Mouse (Mus musculus) thymus, postnatal 0 days (tissue): ENCODE data around the gene Frmpd4. TPM values are rescaled to one million over a fixed set of nuclear protein-coding genes. Genes with fewer than 3 reads are reported as not detected.
A peak's percentile ranks its signal among the peaks of the same experiment; 100 is the strongest.

Source experiments
- DNase-seq: peaks from one replicate; pipeline ENCODE4 v3.0.0-alpha.2; 2015; ENCODE audit warnings: low spot score
- polyA plus RNA-seq: library from polyadenylated mRNA; unstranded; fragments of >200 nt; fragmentation: Nextera tagmentation; extraction: Ambion mirVana; gene quantifications from 2 replicates; pipeline ENCODE4 v1.2.1, GENCODE M21; 2015

Frmpd4 gene
- polyA plus RNA-seq, 1 experiment from 2014 or later = 0.01 TPM

DNA sequence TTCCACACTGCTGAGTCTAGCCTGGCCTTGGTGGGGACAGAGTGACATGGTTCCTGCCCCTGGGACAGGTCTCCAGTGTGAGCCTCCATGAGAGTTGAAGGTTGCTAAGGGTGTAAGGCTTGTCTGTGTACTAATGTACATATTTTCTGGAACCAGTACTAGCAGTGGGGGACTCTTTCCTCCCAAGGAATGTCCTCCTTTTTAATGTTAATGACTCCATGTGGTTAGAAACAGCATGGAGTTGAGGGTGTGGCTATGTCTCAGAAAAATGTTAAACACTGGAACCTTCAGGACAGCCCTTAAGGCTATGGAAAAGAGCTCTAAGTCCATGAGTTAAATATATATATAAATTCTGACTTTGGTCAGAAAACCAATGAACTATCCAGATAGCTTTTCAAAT is 436.0 kb downstream of the Frmpd4 start:
- no peak for DNase-seq

DNA sequence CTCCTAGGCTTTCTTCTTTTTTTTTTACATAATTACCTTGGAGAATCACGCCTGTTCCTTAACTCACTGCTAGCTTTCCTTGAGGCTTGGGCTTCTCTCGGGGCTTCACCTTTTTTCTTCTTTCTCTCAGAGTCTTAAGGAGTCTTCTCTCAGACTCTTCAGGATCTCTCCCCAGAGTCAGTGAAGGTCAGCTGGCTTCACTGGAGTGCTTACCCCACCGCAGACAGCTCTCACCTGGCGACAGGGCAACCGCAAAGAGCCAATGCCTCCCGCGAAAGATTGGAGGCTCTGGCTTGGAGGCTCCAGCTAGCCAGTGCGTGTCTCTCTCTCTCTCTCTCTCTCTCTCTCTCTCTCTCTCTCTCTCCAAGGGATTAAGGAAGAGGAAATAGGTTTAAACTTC is 453.0 kb downstream of the Frmpd4 start:
- no peak for DNase-seq

DNA sequence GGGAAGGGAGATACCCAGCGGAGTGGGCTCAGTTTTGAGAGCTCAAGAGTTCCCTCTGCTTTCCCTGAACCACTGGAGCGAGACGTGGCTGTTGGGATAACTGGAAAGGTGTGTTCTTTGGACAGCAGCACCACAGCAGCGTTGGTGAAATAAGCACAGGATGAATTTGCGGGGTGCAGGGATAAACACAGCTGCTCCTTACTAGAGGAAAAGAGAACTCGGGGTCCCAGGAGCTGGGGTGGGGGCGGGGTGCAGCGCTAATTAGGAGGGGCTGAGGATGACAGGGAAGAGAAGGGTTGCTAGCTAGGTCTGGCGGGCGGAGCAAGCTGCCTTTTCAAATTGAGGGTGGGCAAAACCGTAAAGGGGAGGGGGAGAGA is 453.5 kb downstream of the Frmpd4 start:
- DNase-seq = no peak

DNA sequence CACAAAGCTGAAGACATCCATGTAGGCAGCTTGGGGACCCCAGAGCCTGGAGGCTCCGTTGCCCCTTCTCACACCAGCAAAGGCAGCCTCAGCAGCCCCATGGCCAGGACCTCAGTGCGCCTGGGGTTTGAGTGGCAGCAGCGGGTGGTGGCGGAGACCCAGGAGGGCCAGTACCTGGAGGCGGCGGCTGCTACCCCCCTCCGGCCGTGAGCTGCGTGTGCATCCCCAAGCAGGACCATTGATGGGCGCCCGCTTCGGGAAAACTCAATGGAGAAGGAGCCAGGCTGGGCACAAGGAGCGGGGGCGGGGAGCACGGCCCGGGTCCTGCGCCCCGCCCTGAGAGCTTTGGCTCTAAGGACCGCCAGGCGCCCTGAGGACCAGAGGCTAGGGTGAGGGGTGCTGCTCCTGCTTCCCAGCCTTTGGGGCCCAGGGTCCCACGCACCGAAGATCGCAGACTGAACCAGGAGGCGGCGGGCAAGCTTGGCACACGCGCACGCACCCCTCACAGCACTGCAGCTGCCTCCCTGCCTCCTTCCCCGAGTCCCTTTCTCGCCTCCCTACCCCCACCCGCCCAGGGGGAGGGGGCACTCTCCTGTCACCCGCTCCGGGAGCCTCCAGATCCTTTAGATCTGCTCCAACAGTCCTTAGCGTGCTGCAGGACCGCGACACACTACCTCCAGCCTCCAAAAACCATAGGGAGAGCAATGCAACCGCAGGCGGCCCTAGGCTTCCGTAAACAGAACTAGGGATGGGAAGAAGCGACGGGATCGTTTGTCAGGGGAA is 454.0 kb downstream of the Frmpd4 start:
- no peak for DNase-seq

DNA sequence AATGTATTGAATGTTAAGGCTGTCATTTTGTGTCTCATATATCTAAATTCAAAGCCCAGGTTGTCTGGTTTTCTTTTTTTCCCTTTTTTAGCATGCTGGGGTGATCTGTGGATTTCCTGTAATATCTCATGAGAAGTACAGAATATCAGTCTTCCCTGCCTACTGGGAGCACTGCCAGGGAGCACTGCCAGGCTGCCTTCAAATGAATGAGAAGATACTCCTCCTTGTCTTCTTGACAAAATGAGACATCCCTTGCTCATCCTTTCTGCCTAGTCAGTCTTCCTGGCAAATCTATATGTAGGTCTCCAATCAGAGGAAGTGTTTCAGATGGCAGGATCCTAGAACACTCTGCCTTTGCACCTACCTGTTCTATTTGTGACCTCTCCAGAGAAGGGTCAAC is 535.4 kb downstream of the Frmpd4 start:
- no peak for DNase-seq

DNA sequence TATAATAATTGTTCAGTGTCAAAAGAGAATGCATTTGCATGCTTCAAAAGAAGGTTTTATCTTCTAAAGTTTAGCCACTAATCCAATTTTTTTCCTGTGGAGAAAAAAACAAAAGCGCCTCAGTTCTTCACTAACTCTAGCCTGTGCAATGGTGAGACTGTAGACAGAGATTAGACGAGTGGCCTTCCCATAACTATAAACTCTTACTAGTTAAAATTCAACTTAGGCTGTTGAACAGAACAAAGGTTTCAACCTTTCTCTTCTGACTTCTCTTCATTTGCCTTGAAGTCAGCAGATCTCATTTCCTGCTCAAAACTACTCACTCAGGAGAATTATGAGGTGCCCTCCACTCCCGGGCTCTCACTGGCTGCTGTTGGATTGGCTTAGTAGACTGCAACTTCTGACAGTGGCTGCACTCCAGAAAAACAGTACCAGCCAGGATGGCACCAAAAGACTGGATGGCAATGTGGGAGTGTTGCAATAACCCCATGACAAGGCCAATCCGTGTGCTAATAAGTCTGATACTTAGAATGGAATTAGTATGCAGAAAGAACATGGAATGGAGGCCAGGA is 556.4 kb downstream of the Frmpd4 start:
- no peak for DNase-seq

DNA sequence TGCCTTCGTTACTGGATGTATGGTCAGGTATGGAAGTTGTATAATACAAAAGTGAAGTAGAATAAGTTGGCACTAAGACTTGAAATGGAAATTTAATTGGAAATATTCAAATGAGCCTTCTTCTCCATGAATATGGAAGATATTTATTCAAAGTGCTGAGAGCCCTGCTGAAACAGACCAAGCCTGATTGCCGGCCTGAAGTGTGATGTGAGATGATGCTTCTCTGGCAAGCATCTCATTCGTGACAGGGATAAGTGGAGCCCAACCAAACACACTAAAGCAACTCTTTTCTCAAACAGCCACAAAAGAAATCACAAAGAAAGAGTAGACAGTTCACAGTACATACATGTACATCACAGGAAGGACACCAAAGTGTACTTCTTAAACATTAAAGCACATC is 559.2 kb downstream of the Frmpd4 start:
- no peak for DNase-seq

DNA sequence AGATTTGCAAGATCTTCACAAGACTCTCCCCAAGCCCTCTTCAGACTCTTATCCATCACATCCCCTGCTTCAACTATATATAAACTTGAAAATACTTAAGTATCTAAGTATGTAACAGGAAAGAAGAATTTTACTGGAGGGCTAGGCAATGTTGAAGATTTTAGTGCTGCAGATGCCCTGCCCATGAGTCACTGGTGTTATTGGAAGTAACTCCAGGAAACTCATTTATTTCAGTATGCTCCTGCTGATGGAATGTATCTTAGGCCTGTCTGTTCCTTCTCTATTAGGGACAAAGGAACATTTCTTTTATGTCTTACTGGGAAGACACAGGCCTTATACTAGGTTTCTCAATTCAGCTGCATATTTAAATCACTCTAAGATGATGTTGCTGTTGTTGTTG is 592.2 kb downstream of the Frmpd4 start:
- DNase-seq = no peak

DNA sequence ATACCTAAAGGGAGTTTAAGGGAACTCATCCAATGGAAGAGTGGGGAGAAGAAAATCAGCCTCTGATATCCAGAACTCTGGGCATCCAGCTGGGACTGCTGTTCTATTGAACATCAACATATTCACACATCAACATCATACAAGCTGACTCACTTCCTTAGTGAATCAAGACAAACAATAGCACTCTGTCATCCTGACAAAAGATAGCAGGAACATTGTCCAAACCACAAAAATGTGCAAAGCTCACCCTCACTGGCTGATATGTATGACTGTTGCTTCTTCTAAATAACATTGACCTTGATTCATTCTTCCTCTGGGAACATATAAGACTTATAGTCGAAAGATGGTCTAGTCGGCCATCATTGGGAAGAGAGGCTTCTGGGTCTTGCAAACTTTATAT is 625.8 kb downstream of the Frmpd4 start:
- DNase-seq = no peak

DNA sequence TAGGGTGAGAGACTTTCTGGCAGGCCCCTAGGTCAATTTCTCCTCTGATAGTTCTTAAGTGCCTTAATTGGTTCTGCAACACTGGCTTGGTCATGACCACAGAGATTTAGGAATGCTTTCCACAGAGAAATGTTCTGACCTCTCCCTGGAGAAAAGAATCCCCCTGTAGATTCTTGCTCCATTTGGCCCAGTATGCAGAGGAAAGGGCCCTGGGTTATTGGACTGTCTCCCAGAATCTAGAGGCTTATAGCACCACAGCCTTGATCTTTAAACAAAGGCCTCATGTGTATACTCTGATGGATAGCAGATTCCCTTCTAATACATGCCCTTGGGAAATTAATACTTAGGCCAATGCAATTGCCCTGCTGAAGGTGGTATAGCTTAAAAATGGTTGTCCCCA is 667.5 kb downstream of the Frmpd4 start:
- DNase-seq = no peak

DNA sequence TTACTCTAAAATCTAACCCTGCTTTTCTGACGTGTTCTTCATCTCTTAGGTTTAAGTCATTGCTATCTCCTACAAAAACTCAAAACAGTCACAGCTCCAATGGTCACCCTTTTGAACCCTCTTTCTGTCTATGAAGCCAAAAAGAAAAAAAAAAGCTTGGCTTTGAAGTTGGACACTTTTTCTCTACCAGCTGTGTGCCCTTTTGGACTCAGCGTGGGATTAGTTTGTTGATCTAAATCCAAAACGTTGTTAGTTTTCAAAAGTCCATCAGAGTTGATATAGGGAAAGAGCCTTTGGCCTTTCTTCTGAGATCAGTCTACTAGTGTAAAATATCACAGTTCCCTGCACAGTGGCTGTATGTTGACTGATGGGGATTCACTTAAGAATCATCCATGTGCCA is 676.0 kb downstream of the Frmpd4 start:
- DNase-seq = no peak

DNA sequence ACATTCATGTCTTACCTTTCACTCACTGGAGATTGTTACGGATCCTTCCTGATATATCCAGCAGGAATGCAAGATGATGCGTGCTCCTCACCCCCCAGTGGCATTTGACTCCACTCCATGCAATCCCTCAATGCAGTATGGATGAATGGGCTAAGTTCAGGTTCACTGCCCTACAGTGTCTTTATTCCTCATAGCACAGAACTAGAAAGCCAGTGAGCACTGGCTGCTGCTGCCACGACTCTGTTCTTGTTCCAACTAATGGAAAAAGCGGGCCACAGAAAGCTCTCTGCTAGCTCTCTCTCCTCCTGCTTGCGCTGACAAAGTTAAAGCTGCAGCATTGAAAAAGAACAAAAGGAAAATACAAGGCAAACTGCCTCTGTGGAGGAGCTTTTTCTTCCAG is 722.2 kb downstream of the Frmpd4 start:
- no peak for DNase-seq

DNA sequence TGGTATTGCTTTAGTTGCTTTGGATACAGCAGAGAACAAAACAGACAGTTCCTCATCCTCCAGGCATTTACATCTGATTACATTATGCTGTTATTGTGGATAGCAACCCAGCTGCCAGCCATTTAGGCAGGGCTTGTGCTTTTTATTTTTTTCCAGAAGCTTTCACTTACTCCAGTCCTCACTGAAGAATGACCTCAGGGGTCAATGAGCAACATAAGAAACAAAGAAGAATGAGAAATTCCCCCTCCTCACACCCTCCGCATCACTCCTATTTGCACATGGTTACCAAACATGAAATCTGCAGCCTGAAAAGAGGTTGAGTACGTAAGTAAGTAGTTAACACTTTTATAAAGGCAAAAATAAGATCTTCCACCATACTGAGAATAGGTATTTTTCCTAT is 744.5 kb downstream of the Frmpd4 start:
- DNase-seq = no peak

DNA sequence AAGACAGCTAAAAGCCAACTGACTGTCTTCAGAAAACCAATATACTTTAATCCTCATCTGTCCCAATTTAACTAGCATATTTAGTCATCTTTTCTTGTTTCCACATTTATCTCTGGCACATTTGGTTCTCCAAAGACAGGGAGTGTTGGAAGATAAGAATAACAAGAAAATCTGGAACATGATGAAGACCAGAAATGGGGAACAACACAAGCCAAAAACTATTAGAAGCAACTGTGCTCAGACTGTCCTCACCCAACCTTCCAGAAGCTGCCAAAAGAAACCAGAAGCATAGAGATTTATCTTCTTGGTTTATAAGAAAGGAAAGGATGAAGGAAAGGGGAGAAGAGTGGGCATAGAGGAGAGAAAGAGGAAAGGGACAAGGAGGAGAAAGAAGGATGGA is 748.6 kb downstream of the Frmpd4 start:
- no peak for DNase-seq

DNA sequence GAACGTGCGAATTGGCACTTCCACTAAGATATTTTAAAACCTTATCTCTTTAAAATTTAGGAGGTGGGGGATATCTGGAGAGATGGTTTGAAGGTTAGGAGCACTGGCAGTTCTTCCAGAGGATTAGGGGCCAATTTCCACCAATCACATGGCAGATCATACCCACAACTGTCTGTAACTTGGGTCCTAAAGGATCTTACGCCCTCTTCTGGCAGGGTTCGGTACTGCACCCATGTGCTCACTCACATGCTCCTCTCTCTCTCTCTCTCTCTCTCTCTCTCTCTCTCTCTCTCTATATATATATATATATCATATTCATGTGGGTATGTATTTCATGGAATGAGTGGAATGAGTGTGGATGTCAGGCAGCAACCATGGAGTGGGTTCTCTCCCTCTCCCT is 759.7 kb downstream of the Frmpd4 start:
- DNase-seq = peak; percentile 38

DNA sequence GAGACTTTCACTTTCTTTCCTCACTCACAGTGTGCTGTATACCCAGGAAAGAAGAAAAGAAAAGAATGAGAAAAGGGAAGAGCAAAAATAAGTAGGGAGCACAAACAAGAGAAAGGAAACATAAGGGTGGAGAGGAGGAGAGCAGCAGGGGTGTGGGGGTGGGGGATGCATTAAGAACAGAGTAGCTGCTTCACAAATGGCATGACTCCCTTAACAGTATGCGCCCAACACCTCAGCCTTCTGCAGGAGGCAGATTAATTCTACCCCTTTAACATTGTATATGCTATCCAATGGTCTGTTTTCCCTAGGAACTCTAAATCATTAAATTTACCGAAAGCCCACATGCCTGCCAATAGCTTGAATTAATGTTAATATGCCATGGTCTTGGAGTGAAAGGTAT is 766.9 kb downstream of the Frmpd4 start:
- DNase-seq = no peak

DNA sequence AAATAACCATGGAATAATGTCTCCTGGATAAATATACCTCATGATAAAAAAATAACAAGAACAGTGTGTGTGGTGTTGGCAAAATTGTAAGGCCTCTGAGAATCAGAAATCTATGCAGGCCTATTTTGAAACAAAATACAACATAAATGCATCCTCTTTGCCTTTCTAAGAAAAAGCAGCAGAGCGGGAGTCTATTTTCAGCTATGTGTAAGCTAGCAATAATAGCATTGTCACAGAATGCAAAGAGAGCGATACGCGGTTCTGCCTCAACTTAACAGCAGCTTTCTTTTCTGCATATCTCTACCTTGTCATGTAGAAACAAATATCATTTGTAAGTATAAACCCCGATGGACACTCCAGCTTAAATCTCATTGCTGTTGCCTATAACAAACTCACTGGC is 768.5 kb downstream of the Frmpd4 start:
- no peak for DNase-seq

DNA sequence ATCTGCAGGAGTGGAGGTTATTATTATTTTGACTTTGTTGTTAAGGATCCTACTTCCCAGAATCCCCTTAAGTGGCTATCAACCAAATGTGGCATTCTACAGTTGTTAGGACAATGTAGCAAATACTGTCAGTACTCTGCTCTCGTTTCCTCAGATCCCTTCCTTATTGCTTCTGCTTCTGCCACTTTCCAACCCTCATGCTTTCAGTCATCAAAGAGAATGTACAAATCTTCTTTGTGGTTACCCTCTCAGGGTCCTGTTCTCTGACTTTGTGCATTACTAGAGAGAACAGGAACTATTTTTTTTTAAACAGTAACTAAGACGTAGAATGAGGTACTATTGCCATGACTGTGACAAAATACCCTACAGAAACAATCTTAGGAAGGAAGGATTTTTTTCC is 788.3 kb downstream of the Frmpd4 start:
- no peak for DNase-seq

DNA sequence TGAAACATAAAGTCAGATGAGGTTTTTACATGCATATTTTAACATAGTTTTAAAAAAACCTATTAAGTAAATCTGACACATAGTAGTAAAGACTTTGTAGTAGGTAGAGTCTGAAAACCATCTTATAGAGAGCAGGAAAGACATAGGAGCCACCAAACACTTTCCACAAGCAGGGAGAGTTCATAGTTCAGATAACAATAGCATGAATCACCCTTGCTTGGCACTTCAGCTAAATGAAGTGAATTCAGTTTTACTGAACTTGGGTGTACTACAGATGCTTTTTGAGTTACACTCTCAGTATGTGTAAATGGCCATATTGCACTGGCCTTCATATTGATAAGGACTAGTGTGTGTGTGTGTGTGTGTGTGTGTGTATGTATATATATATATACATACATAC is 793.5 kb downstream of the Frmpd4 start:
- DNase-seq = no peak

DNA sequence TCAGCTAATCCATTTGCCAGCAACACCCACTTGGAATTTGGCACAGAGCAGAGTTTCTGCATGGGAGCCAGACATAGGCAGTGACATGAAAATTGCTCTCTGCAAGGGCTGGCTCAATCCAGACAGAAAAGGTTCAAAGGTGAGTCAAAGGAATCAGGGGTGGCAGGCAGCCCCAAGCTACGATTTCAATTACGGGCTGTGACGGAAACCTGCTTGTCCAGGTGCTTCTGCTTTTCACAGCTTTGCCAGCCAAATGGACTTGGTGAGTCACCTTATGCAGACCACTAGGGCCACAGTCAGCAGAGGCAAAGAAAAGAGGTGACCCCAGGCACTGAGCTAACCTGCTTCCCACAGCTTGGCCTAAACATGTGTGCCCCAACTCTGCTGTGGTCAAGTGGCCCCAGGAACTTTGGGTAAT is 857.5 kb downstream of the Frmpd4 start:
- no peak for DNase-seq

DNA sequence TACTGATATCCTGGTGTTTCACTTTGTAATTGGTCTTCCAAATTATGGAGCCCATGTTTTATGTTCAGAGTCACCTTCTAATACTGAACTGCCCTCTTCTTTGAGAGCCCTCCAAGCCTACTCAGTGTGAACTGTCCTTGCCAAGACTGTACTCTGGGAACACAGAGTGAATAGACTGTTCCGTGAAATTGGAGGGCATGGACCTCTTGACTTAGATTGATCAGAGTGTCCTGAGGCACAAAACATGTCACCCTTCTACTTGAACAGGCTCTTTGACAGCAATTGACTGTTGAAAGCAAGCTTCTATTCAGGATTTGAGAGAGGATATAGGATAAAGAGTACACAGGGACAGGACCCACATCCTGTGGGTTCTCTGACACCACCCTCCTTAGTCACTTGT is 857.9 kb downstream of the Frmpd4 start:
- no peak for DNase-seq

DNA sequence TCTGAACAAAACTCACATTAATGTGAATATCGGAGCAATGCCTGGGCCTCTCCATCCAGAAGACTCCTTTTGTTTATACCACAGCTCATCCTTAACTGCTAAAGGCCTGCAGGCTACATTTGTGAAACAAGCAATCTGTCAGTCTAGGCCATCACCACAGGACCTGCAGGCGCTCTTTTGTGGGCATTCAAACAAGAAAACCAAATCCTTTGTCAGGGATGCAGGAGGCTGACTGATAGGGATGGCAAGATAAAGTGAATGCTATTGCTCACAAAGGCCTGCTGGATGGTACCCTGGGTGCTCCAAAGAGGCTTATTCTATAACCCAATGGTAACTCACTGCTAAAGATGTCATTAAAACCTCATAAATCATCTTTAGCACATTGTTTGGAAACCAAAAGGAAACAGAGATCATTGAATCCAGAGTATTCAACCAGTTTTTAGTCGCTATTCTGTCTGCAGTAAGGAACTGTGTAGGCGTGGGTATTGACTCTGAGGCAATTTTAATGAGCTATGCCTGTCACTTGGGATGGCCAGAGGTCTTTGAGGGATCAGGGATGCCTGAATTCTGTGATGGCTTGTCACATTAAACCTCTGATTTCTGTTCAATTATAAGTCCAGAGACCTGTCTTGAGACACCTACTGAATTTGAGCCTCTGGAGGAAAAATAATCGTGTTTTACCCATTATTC is 922.1 kb downstream of the Frmpd4 start:
- DNase-seq = no peak

DNA sequence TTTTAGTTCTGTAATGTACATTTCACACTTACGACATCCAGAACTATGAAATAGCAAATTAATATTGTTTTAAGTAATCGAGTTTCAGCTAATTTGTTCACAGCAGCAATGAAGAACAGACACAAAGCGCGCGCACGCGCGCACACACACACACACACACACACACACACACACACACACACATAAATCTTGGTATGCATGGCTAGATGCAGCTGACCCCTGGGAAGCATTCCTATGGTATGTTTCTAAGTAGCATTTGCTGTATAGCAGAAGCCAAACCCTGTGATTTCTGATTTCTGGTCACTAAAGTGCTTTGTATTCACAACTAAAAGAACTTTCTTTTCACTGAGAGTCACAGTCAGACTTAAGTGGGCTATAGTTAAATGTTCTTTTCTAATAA is 922.8 kb downstream of the Frmpd4 start:
- DNase-seq = no peak
